Mouse (Mus musculus) heart, embryonic 10.5 days (tissue): Measurements from ENCODE around the gene Bmp7. TPM values are rescaled to one million over a fixed set of nuclear protein-coding genes. Genes with fewer than 3 reads are reported as not detected.

Experiments used
- DNase-seq: peaks from one replicate; pipeline ENCODE4 v3.0.0-alpha.2; 2017; ENCODE audit warnings: low spot score
- H3K27ac ChIP-seq: fragments of 300-500 bp; sonication (generic); 2 replicates; pipeline ENCODE4 v1.5.1; 2016; ENCODE audit warnings: mild to moderate bottlenecking
- H3K27me3 ChIP-seq: fragments of 300-500 bp; sonication (generic); 2 replicates; pipeline ENCODE4 v1.6.1; 2016; ENCODE audit warnings: mild to moderate bottlenecking; ENCODE audit not compliant: poor library complexity, insufficient read depth, severe bottlenecking
- H3K36me3 ChIP-seq: fragments of 300-500 bp; sonication (generic); 2 replicates; pipeline ENCODE4 v1.6.1; 2016; ENCODE audit warnings: mild to moderate bottlenecking, moderate library complexity
- H3K4me1 ChIP-seq: fragments of 300-500 bp; sonication (generic); 2 replicates; pipeline ENCODE4 v1.6.1; 2016; ENCODE audit warnings: mild to moderate bottlenecking
- H3K4me3 ChIP-seq: fragments of 300-500 bp; sonication (generic); 2 replicates; pipeline ENCODE4 v1.5.1; 2016; ENCODE audit warnings: mild to moderate bottlenecking, moderate library complexity
- H3K9me3 ChIP-seq: fragments of 300-500 bp; sonication (generic); 2 replicates; pipeline ENCODE4 v1.6.1; 2016; ENCODE audit warnings: mild to moderate bottlenecking, moderate library complexity
- WGBS: fragments of 180-500 bp; shearing (Covaris S2); methylation state at CpG from one replicate; pipeline ENCODE4 v1.1.7; 2016; 5-methylcytosine and 5-hydroxymethylcytosine counted together
- polyA plus RNA-seq: library from polyadenylated mRNA; unstranded; fragments of >200 nt; fragmentation: Nextera tagmentation; extraction: Ambion mirVana; gene quantifications from 2 replicates; pipeline ENCODE4 v1.2.1, GENCODE M21; 2016

Bmp7 gene
- polyA plus RNA-seq, 1 experiment from 2014 or later = 49.5 TPM

GRCm38 (mm10) chr2:172965249-172965648, 25.1 kb upstream of the Bmp7 start:
- H3K36me3 ChIP-seq = no peaks in the 10 kb centered on the region
- H3K27ac ChIP-seq = peak overlapping the region; percentile 78; the same call in 1 of the 2 replicates
- H3K4me3 ChIP-seq = 0 out of 2 replicates have a peak overlapping the region, but pooled peaks have one; percentile 5
- no peaks in the 10 kb centered on the region for H3K27me3 ChIP-seq
- WGBS = 37% methylated on average over 11 of the region's 11 CpGs
- H3K4me1 ChIP-seq = peaks cover 16% of the 10 kb centered on the region
- H3K9me3 ChIP-seq = no peaks in the 10 kb centered on the region
- DNase-seq = no peak

- peaks cover 34% of the 10 kb centered on the region for H3K4me1 ChIP-seq
- WGBS = 68% methylated on average over 6 of the region's 6 CpGs
- H3K9me3 ChIP-seq = 0 out of 2 replicates have a peak, but pooled peaks cover 7% of the 10 kb centered on the region
- no peaks in the 10 kb centered on the region for H3K36me3 ChIP-seq
- no peak overlapping the region for H3K27ac ChIP-seq
- H3K4me3 ChIP-seq = no peak overlapping the region
- H3K27me3 ChIP-seq = no peaks in the 10 kb centered on the region
- no peak for DNase-seq
These were observed 21.1 kb upstream of the Bmp7 start for GRCm38 (mm10) chr2:172961211-172961610.

GRCm38 (mm10) chr2:172960350-172960749, 20.2 kb upstream of the Bmp7 start:
- H3K9me3 ChIP-seq = 0 out of 2 replicates have a peak, but pooled peaks cover 7% of the 10 kb centered on the region
- no peak overlapping the region for H3K27ac ChIP-seq
- no peaks in the 10 kb centered on the region for H3K36me3 ChIP-seq
- DNase-seq = no peak
- peaks cover 28% of the 10 kb centered on the region for H3K4me1 ChIP-seq
- H3K27me3 ChIP-seq = no peaks in the 10 kb centered on the region
- 88% methylated on average over 3 of the region's 3 CpGs for WGBS
- no peak overlapping the region for H3K4me3 ChIP-seq

- Histone ChIP-seq H3K27ac (peak overlapping the region; percentile 47; the same call in 1 of the 2 replicates), H3K36me3 (no peaks in the 10 kb centered on the region), H3K9me3 (0 out of 2 replicates have a peak, but pooled peaks cover 7% of the 10 kb centered on the region), H3K4me1 (peaks cover 21% of the 10 kb centered on the region), H3K27me3 (no peaks in the 10 kb centered on the region), H3K4me3 (no peak overlapping the region)
- WGBS = 47% methylated on average over 13 of the region's 13 CpGs
- no peak for DNase-seq
These were observed 19.1 kb upstream of the Bmp7 start for GRCm38 (mm10) chr2:172959006-172959768.

- H3K27ac ChIP-seq = peak overlapping the region; percentile 67
- 26% methylated on average over 5 of the region's 5 CpGs for WGBS
- no peak for DNase-seq
These were observed 18.5 kb upstream of the Bmp7 start for GRCm38 (mm10) chr2:172958579-172958978.

GRCm38 (mm10) chr2:172951976-172952375, 11.9 kb upstream of the Bmp7 start:
- no peak for DNase-seq
- Histone ChIP-seq H3K27me3 (no peaks in the 10 kb centered on the region), H3K36me3 (no peaks in the 10 kb centered on the region), H3K4me3 (no peak overlapping the region), H3K9me3 (0 out of 2 replicates have a peak, but pooled peaks cover 4% of the 10 kb centered on the region), H3K27ac (no peak overlapping the region), H3K4me1 (peaks cover 28% of the 10 kb centered on the region)
- 77% methylated on average over 2 of the region's 2 CpGs for WGBS

More at GRCm38 (mm10) chr2:172958579-172958978, 18.5 kb upstream of the Bmp7 start:
- H3K27me3 ChIP-seq = no peaks in the 10 kb centered on the region
- no peak overlapping the region for H3K4me3 ChIP-seq
- H3K9me3 ChIP-seq = 0 out of 2 replicates have a peak, but pooled peaks cover 7% of the 10 kb centered on the region
- H3K36me3 ChIP-seq = no peaks in the 10 kb centered on the region
- peaks cover 21% of the 10 kb centered on the region for H3K4me1 ChIP-seq

GRCm38 (mm10) chr2:172950722-172951121, 10.6 kb upstream of the Bmp7 start:
- WGBS = 14% methylated on average over 11 of the region's 11 CpGs
- H3K36me3 ChIP-seq = no peaks in the 10 kb centered on the region
- peak overlapping the region; percentile 24; the same call in 1 of the 2 replicates for H3K4me3 ChIP-seq
- no peak for DNase-seq
- no peaks in the 10 kb centered on the region for H3K9me3 ChIP-seq
- H3K4me1 ChIP-seq = peaks cover 28% of the 10 kb centered on the region
- H3K27me3 ChIP-seq = no peaks in the 10 kb centered on the region
- peak overlapping the region; percentile 77 for H3K27ac ChIP-seq

GRCm38 (mm10) chr2:172950119-172950676, 10.1 kb upstream of the Bmp7 start:
- Histone ChIP-seq H3K4me3 (0 out of 2 replicates have a peak overlapping the region, but pooled peaks have one; percentile 24), H3K4me1 (peaks cover 28% of the 10 kb centered on the region), H3K9me3 (no peaks in the 10 kb centered on the region), H3K36me3 (no peaks in the 10 kb centered on the region), H3K27me3 (no peaks in the 10 kb centered on the region; the same call in 1 of the 2 replicates), H3K27ac (peak overlapping the region; percentile 77)
- WGBS = 46% methylated on average over 9 of the region's 9 CpGs
- no peak for DNase-seq

GRCm38 (mm10) chr2:172949051-172949450, 8.9 kb upstream of the Bmp7 start:
- no peak overlapping the region; the same call in 1 of the 2 replicates for H3K4me3 ChIP-seq
- H3K4me1 ChIP-seq = peaks cover 25% of the 10 kb centered on the region
- no peaks in the 10 kb centered on the region for H3K36me3 ChIP-seq
- peak overlapping the region; percentile 42; the same call in 1 of the 2 replicates for H3K27ac ChIP-seq
- WGBS = 37% methylated on average over 5 of the region's 5 CpGs
- DNase-seq = peak; percentile 74
- H3K27me3 ChIP-seq = no peaks in the 10 kb centered on the region; the same call in 1 of the 2 replicates
- no peaks in the 10 kb centered on the region for H3K9me3 ChIP-seq

- peaks cover 65% of the 10 kb centered on the region for H3K4me1 ChIP-seq
- no peaks in the 10 kb centered on the region for H3K9me3 ChIP-seq
- peak overlapping the region; percentile 72 for H3K4me3 ChIP-seq
- H3K27me3 ChIP-seq = peaks cover 75% of the 10 kb centered on the region
- H3K36me3 ChIP-seq = no peaks in the 10 kb centered on the region
- WGBS = 0% methylated on average over 13 of the region's 13 CpGs
- peak; percentile 76 for DNase-seq
- H3K27ac ChIP-seq = peak overlapping the region; percentile 88
These were observed 660 bp upstream of the Bmp7 start for GRCm38 (mm10) chr2:172940799-172941163.

- Histone ChIP-seq H3K9me3 (no peaks in the 10 kb centered on the region), H3K4me3 (peak overlapping the region; percentile 72), H3K27ac (peak overlapping the region; percentile 88), H3K27me3 (peaks cover 83% of the 10 kb centered on the region), H3K36me3 (no peaks in the 10 kb centered on the region), H3K4me1 (peaks cover 76% of the 10 kb centered on the region)
- whole genome bisulfite sequencing = under 1% methylated on average over 26 of the region's 26 CpGs
- DNase-seq = no peak
These were observed 500 bp downstream of the Bmp7 start for GRCm38 (mm10) chr2:172939639-172940002.

GRCm38 (mm10) chr2:172938761-172939638, 1.1 kb downstream of the Bmp7 start:
- Histone ChIP-seq H3K36me3 (no peaks in the 10 kb centered on the region), H3K9me3 (no peaks in the 10 kb centered on the region), H3K4me1 (peaks cover 83% of the 10 kb centered on the region), H3K27me3 (peaks cover 83% of the 10 kb centered on the region), H3K27ac (peak overlapping the region; percentile 88), H3K4me3 (peak overlapping the region; percentile 72)
- under 1% methylated on average over 57 of the region's 57 CpGs for WGBS
- no peak for DNase-seq
